9 mouse cellular contexts compared by ENCODE assay signal in genomic region chr13:46180606-46181133, GRCm38 (mm10).
DNase-seq lines count a peak whose midpoint lies in the region; ATAC-seq and TF ChIP-seq lines count a peak whose summit lies in the region.
"Had no signal": no experiment of that assay in that cellular context is flagged by ENCODE, and none has a peak within 500 bp of the region (broad histone marks: within the 10 kb centered on the region; RNA-seq: fewer than 3 reads in every experiment).

No protein-coding gene starts in this region.

- H3K9ac ChIP-seq in heart, embryonic 11.5 days (ENCODE audit: low read depth, low read length), result no peak overlapping the region
- no peak overlapping the region for H3K9ac ChIP-seq in heart, embryonic 13.5 days
- H3K9ac ChIP-seq: liver, embryonic 13.5 days had no signal

- 68% methylated on average over 12 of the region's 12 CpGs for WGBS in heart, embryonic 11.5 days (ENCODE audit: insufficient replicate concordance)
- 64% methylated on average over 12 of the region's 12 CpGs for WGBS in heart, embryonic 13.5 days

- no peak for ATAC-seq in heart, embryonic 11.5 days (replicated peaks; ENCODE audit: insufficient number of reproducible peaks, low FRiP score, low TSS enrichment)
- no peak for ATAC-seq in heart, embryonic 13.5 days (ENCODE audit: extremely low read depth, insufficient number of reproducible peaks, low FRiP score, low TSS enrichment)
- ATAC-seq in cerebellum, adult (ENCODE audit: insufficient number of reproducible peaks, low FRiP score, low TSS enrichment), result no peak

- DNase-seq in heart, adult 11 months, result peak; percentile 98
- DNase-seq in brain, embryonic 14.5 days (ENCODE audit: low read depth), result peak; percentile 73
- peak; percentile 42 to 77 for DNase-seq in left cerebral cortex, postnatal 25 days (ENCODE audit: low spot score in 2 of 2)
- DNase-seq in right cerebral cortex, postnatal 25 days, result peak; percentile 24
- DNase-seq in adrenal gland, postnatal 4 days (ENCODE audit: low spot score in 2 of 2), result no peak
- DNase-seq: liver, embryonic 13.5 days had no signal

- H3K27me3 ChIP-seq in heart, embryonic 11.5 days (ENCODE audit: control insufficient read depth, insufficient read depth, low read length), result no peaks in the 10 kb centered on the region
- H3K27me3 ChIP-seq in heart, embryonic 13.5 days (replicated peaks), result 0 out of 2 replicates have a peak, but pooled peaks cover 7% of the 10 kb centered on the region
- H3K27me3 ChIP-seq: liver, embryonic 13.5 days had no signal

- H3K36me3 ChIP-seq in heart, embryonic 11.5 days (ENCODE audit: control insufficient read depth, insufficient read depth, low read length), result no peaks in the 10 kb centered on the region
- no peaks in the 10 kb centered on the region for H3K36me3 ChIP-seq in heart, embryonic 13.5 days
- H3K36me3 ChIP-seq: liver, embryonic 13.5 days had no signal

- TF ChIP-seq POLR2A in brain, embryonic 14.5 days (IDR thresholded peaks at IDR 0.05; ENCODE audit: borderline replicate concordance, extremely low read depth, insufficient read depth, insufficient read length, poor library complexity, severe bottlenecking), result no peak

- no peak overlapping the region for H3K27ac ChIP-seq in heart, embryonic 11.5 days (ENCODE audit: low read depth, low read length)
- H3K27ac ChIP-seq in heart, embryonic 13.5 days (replicated peaks), result no peak overlapping the region
- H3K27ac ChIP-seq: liver, embryonic 13.5 days had no signal

- TF ChIP-seq CTCF in brain, embryonic 14.5 days (IDR thresholded peaks at IDR 0.05; ENCODE audit: borderline replicate concordance, extremely low read depth, insufficient read depth, insufficient read length), result no peak

- no peaks in the 10 kb centered on the region for H3K4me1 ChIP-seq in heart, embryonic 11.5 days (ENCODE audit: control insufficient read depth, insufficient read depth, low read length)
- H3K4me1 ChIP-seq in heart, embryonic 13.5 days, result no peaks in the 10 kb centered on the region
- H3K4me1 ChIP-seq: liver, embryonic 13.5 days had no signal

- no peak overlapping the region for H3K4me2 ChIP-seq in heart, embryonic 11.5 days
- H3K4me2 ChIP-seq in heart, embryonic 13.5 days, result peak overlapping the region; percentile 7; the same call in 1 of the 2 replicates
- H3K4me2 ChIP-seq: liver, embryonic 13.5 days had no signal

- no peaks in the 10 kb centered on the region for H3K9me3 ChIP-seq in heart, embryonic 11.5 days (replicated peaks; ENCODE audit: control insufficient read depth, low read length)
- no peaks in the 10 kb centered on the region for H3K9me3 ChIP-seq in heart, embryonic 13.5 days
- H3K9me3 ChIP-seq: liver, embryonic 13.5 days had no signal

- intact Hi-C loops in left cerebral cortex, postnatal 25 days (cut with DNase I), result loop anchor here (1.0 to 5.0 kb wide), 2 partner anchors 38 to 72 kb away; no protein-coding TSS in a partner anchor

- H3K4me3 ChIP-seq in heart, embryonic 11.5 days (ENCODE audit: low read depth, low read length), result no peak overlapping the region
- no peak overlapping the region for H3K4me3 ChIP-seq in heart, embryonic 13.5 days
- H3K4me3 ChIP-seq: liver, embryonic 13.5 days had no signal

Comparison
In these comparisons a context has a peak if more than half of its experiments do, and no peak if none do; other contexts are left out.
1. DNase-seq: peak in heart, adult 11 months (single experiment), brain, embryonic 14.5 days (single experiment), left cerebral cortex, postnatal 25 days (2 of 2) and right cerebral cortex, postnatal 25 days (single experiment); none in adrenal gland, postnatal 4 days (0 of 2).